Mouse (Mus musculus): ENCODE data around the gene Cdk17. TPM values are rescaled to one million over a fixed set of nuclear protein-coding genes. Genes with fewer than 3 reads are reported as not detected.

Cdk17 gene
- polyA plus RNA-seq, 1 experiment from 2014 or later = 24.8 TPM

GRCm38 (mm10) chr10:93225751-93226150 lies 65.1 kb downstream of the Cdk17 start:
- WGBS = 82% methylated on average over 6 of the region's 6 CpGs

GRCm38 (mm10) chr10:93227921-93228320 lies 67.2 kb downstream of the Cdk17 start:
- H3K4me3 ChIP-seq (ENCODE audit: low read length) = no peak overlapping the region
- H3K9me3 ChIP-seq (ENCODE audit: control insufficient read depth, low read length) = no peaks in the 10 kb centered on the region
- WGBS = 67% methylated on average over 8 of the region's 8 CpGs
- H3K9ac ChIP-seq (ENCODE audit: low read depth, low read length) = no peak overlapping the region
- H3K27me3 ChIP-seq (ENCODE audit: control insufficient read depth, insufficient read depth, low read length) = no peaks in the 10 kb centered on the region
- H3K27ac ChIP-seq (ENCODE audit: low read depth, low read length) = no peak overlapping the region
- no peak overlapping the region for H3K4me2 ChIP-seq (replicated peaks; ENCODE audit: low read depth, low read length)
- H3K4me1 ChIP-seq (ENCODE audit: control insufficient read depth, insufficient read depth, low read length) = no peaks in the 10 kb centered on the region
- ATAC-seq (ENCODE audit: low FRiP score, low TSS enrichment) = no peak
- H3K36me3 ChIP-seq (ENCODE audit: control insufficient read depth, insufficient read depth, low read length) = peaks cover 26% of the 10 kb centered on the region; the same call in 1 of the 2 replicates

More at GRCm38 (mm10) chr10:93225751-93226150, 65.1 kb downstream of the Cdk17 start:
- Histone ChIP-seq H3K27ac (ENCODE audit: low read depth, low read length) (no peak overlapping the region), H3K9me3 (ENCODE audit: control insufficient read depth, low read length) (no peaks in the 10 kb centered on the region), H3K4me2 (replicated peaks; ENCODE audit: low read depth, low read length) (no peak overlapping the region), H3K9ac (ENCODE audit: low read depth, low read length) (no peak overlapping the region), H3K4me3 (ENCODE audit: low read length) (no peak overlapping the region), H3K27me3 (ENCODE audit: control insufficient read depth, insufficient read depth, low read length) (no peaks in the 10 kb centered on the region), H3K4me1 (ENCODE audit: control insufficient read depth, insufficient read depth, low read length) (no peaks in the 10 kb centered on the region), H3K36me3 (ENCODE audit: control insufficient read depth, insufficient read depth, low read length) (peaks cover 18% of the 10 kb centered on the region; the same call in 1 of the 2 replicates)
- no peak for ATAC-seq (ENCODE audit: low FRiP score, low TSS enrichment)

GRCm38 (mm10) chr10:93228401-93229007 lies 67.8 kb downstream of the Cdk17 start:
- Histone ChIP-seq H3K4me2 (replicated peaks; ENCODE audit: low read depth, low read length) (no peak overlapping the region), H3K27me3 (ENCODE audit: control insufficient read depth, insufficient read depth, low read length) (no peaks in the 10 kb centered on the region), H3K36me3 (ENCODE audit: control insufficient read depth, insufficient read depth, low read length) (peaks cover 31% of the 10 kb centered on the region; the same call in 1 of the 2 replicates), H3K27ac (ENCODE audit: low read depth, low read length) (no peak overlapping the region), H3K4me3 (ENCODE audit: low read length) (no peak overlapping the region), H3K9ac (ENCODE audit: low read depth, low read length) (no peak overlapping the region), H3K9me3 (ENCODE audit: control insufficient read depth, low read length) (no peaks in the 10 kb centered on the region), H3K4me1 (ENCODE audit: control insufficient read depth, insufficient read depth, low read length) (no peaks in the 10 kb centered on the region)
- WGBS = 84% methylated on average over 11 of the region's 11 CpGs
- ATAC-seq (ENCODE audit: low FRiP score, low TSS enrichment) = no peak

- ATAC-seq (ENCODE audit: low FRiP score, low TSS enrichment) = no peak
- WGBS = 88% methylated on average over 4 of the region's 4 CpGs
- no peak overlapping the region for H3K4me2 ChIP-seq (replicated peaks; ENCODE audit: low read depth, low read length)
- no peak overlapping the region for H3K9ac ChIP-seq (ENCODE audit: low read depth, low read length)
- peaks cover 49% of the 10 kb centered on the region for H3K36me3 ChIP-seq (ENCODE audit: control insufficient read depth, insufficient read depth, low read length)
- no peak overlapping the region for H3K4me3 ChIP-seq (ENCODE audit: low read length)
- no peak overlapping the region for H3K27ac ChIP-seq (ENCODE audit: low read depth, low read length)
- no peaks in the 10 kb centered on the region for H3K4me1 ChIP-seq (ENCODE audit: control insufficient read depth, insufficient read depth, low read length)
- no peaks in the 10 kb centered on the region for H3K9me3 ChIP-seq (ENCODE audit: control insufficient read depth, low read length)
- H3K27me3 ChIP-seq (ENCODE audit: control insufficient read depth, insufficient read depth, low read length) = no peaks in the 10 kb centered on the region
Measured at GRCm38 (mm10) chr10:93231490-93231889, 70.8 kb downstream of the Cdk17 start.

GRCm38 (mm10) chr10:93231893-93232292 lies 71.2 kb downstream of the Cdk17 start:
- H3K36me3 ChIP-seq (ENCODE audit: control insufficient read depth, insufficient read depth, low read length) = peaks cover 46% of the 10 kb centered on the region
- H3K9ac ChIP-seq (ENCODE audit: low read depth, low read length) = no peak overlapping the region
- no peak for ATAC-seq (ENCODE audit: low FRiP score, low TSS enrichment)
- 95% methylated on average over 5 of the region's 5 CpGs for WGBS
- no peaks in the 10 kb centered on the region for H3K27me3 ChIP-seq (ENCODE audit: control insufficient read depth, insufficient read depth, low read length)
- no peaks in the 10 kb centered on the region for H3K4me1 ChIP-seq (ENCODE audit: control insufficient read depth, insufficient read depth, low read length)
- no peaks in the 10 kb centered on the region for H3K9me3 ChIP-seq (ENCODE audit: control insufficient read depth, low read length)
- H3K4me3 ChIP-seq (ENCODE audit: low read length) = no peak overlapping the region
- H3K4me2 ChIP-seq (replicated peaks; ENCODE audit: low read depth, low read length) = no peak overlapping the region
- H3K27ac ChIP-seq (ENCODE audit: low read depth, low read length) = no peak overlapping the region

GRCm38 (mm10) chr10:93233665-93234194 lies 73.1 kb downstream of the Cdk17 start:
- H3K4me3 ChIP-seq (ENCODE audit: low read length) = no peak overlapping the region
- WGBS = 88% methylated on average over 6 of the region's 6 CpGs
- H3K4me2 ChIP-seq (replicated peaks; ENCODE audit: low read depth, low read length) = no peak overlapping the region
- no peak overlapping the region for H3K27ac ChIP-seq (ENCODE audit: low read depth, low read length)
- ATAC-seq (ENCODE audit: low FRiP score, low TSS enrichment) = no peak
- H3K27me3 ChIP-seq (ENCODE audit: control insufficient read depth, insufficient read depth, low read length) = no peaks in the 10 kb centered on the region
- H3K9me3 ChIP-seq (ENCODE audit: control insufficient read depth, low read length) = no peaks in the 10 kb centered on the region
- no peak overlapping the region for H3K9ac ChIP-seq (ENCODE audit: low read depth, low read length)
- peaks cover 54% of the 10 kb centered on the region for H3K36me3 ChIP-seq (ENCODE audit: control insufficient read depth, insufficient read depth, low read length)
- no peaks in the 10 kb centered on the region for H3K4me1 ChIP-seq (ENCODE audit: control insufficient read depth, insufficient read depth, low read length)

GRCm38 (mm10) chr10:93234692-93235091 lies 74.0 kb downstream of the Cdk17 start:
- WGBS = 95% methylated on average over 9 of the region's 9 CpGs
- H3K4me3 ChIP-seq (ENCODE audit: low read length) = no peak overlapping the region
- H3K4me2 ChIP-seq (replicated peaks; ENCODE audit: low read depth, low read length) = no peak overlapping the region
- no peaks in the 10 kb centered on the region for H3K27me3 ChIP-seq (ENCODE audit: control insufficient read depth, insufficient read depth, low read length)
- H3K9me3 ChIP-seq (ENCODE audit: control insufficient read depth, low read length) = no peaks in the 10 kb centered on the region
- no peak overlapping the region for H3K27ac ChIP-seq (ENCODE audit: low read depth, low read length)
- no peak for ATAC-seq (ENCODE audit: low FRiP score, low TSS enrichment)
- no peaks in the 10 kb centered on the region for H3K4me1 ChIP-seq (ENCODE audit: control insufficient read depth, insufficient read depth, low read length)
- H3K9ac ChIP-seq (ENCODE audit: low read depth, low read length) = no peak overlapping the region
- H3K36me3 ChIP-seq (ENCODE audit: control insufficient read depth, insufficient read depth, low read length) = peaks cover 61% of the 10 kb centered on the region

- no peaks in the 10 kb centered on the region for H3K9me3 ChIP-seq (ENCODE audit: control insufficient read depth, low read length)
- 36% methylated on average over 9 of the region's 9 CpGs for WGBS
- ATAC-seq (ENCODE audit: low FRiP score, low TSS enrichment) = 0 out of 2 replicates have a peak, but pooled peaks have one; percentile 46
- no peaks in the 10 kb centered on the region for H3K27me3 ChIP-seq (ENCODE audit: control insufficient read depth, insufficient read depth, low read length)
- H3K36me3 ChIP-seq (ENCODE audit: control insufficient read depth, insufficient read depth, low read length) = peaks cover 44% of the 10 kb centered on the region
- no peak overlapping the region for H3K27ac ChIP-seq (ENCODE audit: low read depth, low read length)
- no peak overlapping the region for H3K9ac ChIP-seq (ENCODE audit: low read depth, low read length)
- no peak overlapping the region for H3K4me2 ChIP-seq (replicated peaks; ENCODE audit: low read depth, low read length)
- no peak overlapping the region for H3K4me3 ChIP-seq (ENCODE audit: low read length)
- no peaks in the 10 kb centered on the region for H3K4me1 ChIP-seq (ENCODE audit: control insufficient read depth, insufficient read depth, low read length)
Measured at GRCm38 (mm10) chr10:93239201-93239806, 78.6 kb downstream of the Cdk17 start.

- no peaks in the 10 kb centered on the region for H3K27me3 ChIP-seq (ENCODE audit: control insufficient read depth, insufficient read depth, low read length)
- H3K4me1 ChIP-seq (ENCODE audit: control insufficient read depth, insufficient read depth, low read length) = no peaks in the 10 kb centered on the region
- ATAC-seq (ENCODE audit: low FRiP score, low TSS enrichment) = no peak
- H3K36me3 ChIP-seq (ENCODE audit: control insufficient read depth, insufficient read depth, low read length) = peaks cover 24% of the 10 kb centered on the region
- H3K9me3 ChIP-seq (ENCODE audit: control insufficient read depth, low read length) = no peaks in the 10 kb centered on the region
- H3K4me2 ChIP-seq (replicated peaks; ENCODE audit: low read depth, low read length) = no peak overlapping the region
- H3K4me3 ChIP-seq (ENCODE audit: low read length) = no peak overlapping the region
- no peak overlapping the region for H3K27ac ChIP-seq (ENCODE audit: low read depth, low read length)
- no peak overlapping the region for H3K9ac ChIP-seq (ENCODE audit: low read depth, low read length)
- 9% methylated on average over 3 of the region's 3 CpGs for WGBS
Measured at GRCm38 (mm10) chr10:93242208-93242607, 81.5 kb downstream of the Cdk17 start.

All from kidney, embryonic 14.5 days (tissue).